Mouse (Mus musculus) kidney, embryonic 16.5 days (tissue): Measurements from ENCODE around the gene Cntn1. TPM values are rescaled to one million over a fixed set of nuclear protein-coding genes. Genes with fewer than 3 reads are reported as not detected.
"Not testable (repeated sequence)": the region's sequence is repeated elsewhere in the genome, so short reads cannot be mapped to it uniquely, and the experiment has no call there.

ENCODE experiments used
- ATAC-seq: fragments of 200-750 bp; cut with Nextera tagmentation; 2 replicates; pipeline ENCODE4 v1.8.0; 2017; ENCODE audit warnings: moderate TSS enrichment; ENCODE audit not compliant: low FRiP score, low TSS enrichment
- H3K27ac ChIP-seq: fragments of 300-500 bp; sonication (generic); 2 replicates; pipeline ENCODE4 v1.5.1; 2014; ENCODE audit warnings: low read length
- H3K27me3 ChIP-seq: fragments of 300-500 bp; sonication (generic); 2 replicates; pipeline ENCODE4 v1.6.1; 2014; ENCODE audit warnings: low read length, control low read depth, mixed read lengths; ENCODE audit not compliant: insufficient read depth
- H3K36me3 ChIP-seq: fragments of 300-500 bp; sonication (generic); 2 replicates; pipeline ENCODE4 v1.6.1; 2014; ENCODE audit warnings: low read length, control low read depth, mixed read lengths; ENCODE audit not compliant: insufficient read depth
- H3K4me1 ChIP-seq: fragments of 300-500 bp; sonication (generic); 2 replicates; pipeline ENCODE4 v1.6.1; 2014; ENCODE audit warnings: low read length, control low read depth, mixed read lengths; ENCODE audit not compliant: insufficient read depth
- H3K4me2 ChIP-seq: fragments of 300-500 bp; sonication (generic); replicated peaks from 2 replicates; pipeline ENCODE4 v1.6.1; 2014; ENCODE audit warnings: low read depth, low read length
- H3K4me3 ChIP-seq: fragments of 300-500 bp; sonication (generic); 2 replicates; pipeline ENCODE4 v1.5.1; 2014; ENCODE audit warnings: mild to moderate bottlenecking, low read length
- H3K9ac ChIP-seq: fragments of 300-500 bp; sonication (generic); replicated peaks from 2 replicates; pipeline ENCODE4 v1.6.1; 2014; ENCODE audit warnings: low read length
- H3K9me3 ChIP-seq: fragments of 300-500 bp; sonication (generic); 2 replicates; pipeline ENCODE4 v1.6.1; 2016; ENCODE audit warnings: low read length, control low read depth
- WGBS: fragments of 180-500 bp; shearing (Covaris S2); extraction: QIAGEN DNeasy Blood & Tissue Kit; methylation state at CpG from one replicate; pipeline ENCODE4 v1.1.7; 2014; 5-methylcytosine and 5-hydroxymethylcytosine counted together
- polyA plus RNA-seq: library from polyadenylated mRNA; unstranded; fragments of >200 nt; fragmentation: Nextera tagmentation; extraction: Ambion mirVana; gene quantifications from 2 replicates; pipeline ENCODE4 v1.2.1, GENCODE M21; 2015

Gene Cntn1
- polyA plus RNA-seq, 1 experiment from 2014 or later, result 1.7 TPM

DNA sequence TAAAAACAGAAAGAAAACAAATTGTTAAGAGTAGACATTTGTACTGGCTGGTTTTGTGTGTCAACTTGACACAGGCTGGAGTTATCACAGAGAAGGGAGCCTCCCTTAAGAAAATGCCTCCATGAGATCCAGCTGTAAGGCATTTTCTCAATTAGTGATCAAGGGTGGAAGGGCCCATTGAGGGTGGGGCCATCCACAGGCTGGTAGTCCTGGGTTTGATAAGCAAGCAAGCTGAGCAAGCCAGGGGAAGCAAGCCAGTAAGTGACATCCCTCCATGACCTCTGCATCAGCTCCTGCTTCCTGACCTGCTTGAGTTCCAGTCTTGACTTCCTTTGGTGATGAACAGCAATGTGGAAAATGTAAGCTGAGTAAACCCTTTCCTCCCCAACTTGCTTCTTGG, 297.5 kb downstream of the Cntn1 start:
- H3K36me3 ChIP-seq, H3K9me3 ChIP-seq, H3K9ac ChIP-seq, H3K4me3 ChIP-seq, H3K4me1 ChIP-seq, H3K27ac ChIP-seq, H3K27me3 ChIP-seq, H3K4me2 ChIP-seq, ATAC-seq: not testable (repeated sequence)

DNA sequence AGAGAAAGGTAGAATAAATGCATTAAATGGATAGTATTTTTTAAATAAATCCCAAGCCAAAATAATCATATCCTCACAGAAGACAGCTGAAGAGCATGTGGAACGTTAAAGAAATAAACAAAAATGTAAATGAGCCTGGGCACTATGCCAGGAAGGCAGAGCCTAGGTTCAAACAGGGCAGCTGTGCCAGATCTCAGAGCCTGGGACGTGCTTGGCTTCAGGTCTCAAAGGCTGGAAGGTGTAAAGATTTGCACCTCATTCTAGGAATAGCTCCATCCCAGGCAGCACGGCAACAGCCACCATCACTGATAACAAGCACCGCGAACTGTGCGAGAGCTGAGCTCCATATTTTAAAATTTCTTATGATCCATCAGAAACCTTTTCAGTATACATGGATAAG, 313.2 kb downstream of the Cntn1 start:
- ATAC-seq, result no peak
- Histone ChIP-seq H3K9me3 (no peaks in the 10 kb centered on the region), H3K27ac (no peak overlapping the region), H3K9ac (no peak overlapping the region), H3K36me3 (no peaks in the 10 kb centered on the region), H3K4me3 (no peak overlapping the region), H3K4me2 (no peak overlapping the region), H3K4me1 (no peaks in the 10 kb centered on the region), H3K27me3 (no peaks in the 10 kb centered on the region)
- 23% methylated on average over 6 of the region's 6 CpGs for WGBS

DNA sequence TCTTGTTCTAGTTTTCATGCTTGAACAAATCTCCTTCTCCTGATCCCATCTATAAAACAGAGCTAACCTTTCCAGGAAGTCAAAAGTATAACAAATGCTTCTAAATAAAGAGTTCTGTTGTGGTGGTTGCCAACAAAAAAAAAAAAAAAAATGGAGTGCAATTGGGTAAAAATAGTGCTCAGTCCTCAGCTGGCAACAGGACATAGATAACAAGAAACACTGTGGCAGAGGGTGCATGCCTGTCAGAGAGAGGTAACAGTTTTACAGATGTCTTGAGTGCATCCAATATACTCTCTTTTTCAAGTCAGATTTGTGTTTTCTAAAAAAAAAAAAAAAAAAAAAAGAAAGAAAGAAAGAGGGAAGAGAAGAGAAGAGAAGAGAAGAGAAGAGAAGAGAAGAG, 313.6 kb downstream of the Cntn1 start:
- Histone ChIP-seq H3K4me2 (no peak overlapping the region), H3K27me3 (no peaks in the 10 kb centered on the region), H3K9ac (no peak overlapping the region), H3K9me3 (no peaks in the 10 kb centered on the region), H3K4me1 (no peaks in the 10 kb centered on the region), H3K27ac (no peak overlapping the region), H3K4me3 (no peak overlapping the region), H3K36me3 (no peaks in the 10 kb centered on the region)
- ATAC-seq, result no peak

Other genes with a start within 250 kb of the Cntn1 start
- not detected in 2 replicates for gene Smgc, start 212.9 kb upstream of the Cntn1 start, polyA plus RNA-seq